ENCODE assay signal across 10 mouse cellular contexts in genomic region chr7:112426811-112427210, GRCm38 (mm10). TPM values are rescaled to one million over a fixed set of nuclear protein-coding genes. Genes with fewer than 3 reads are reported as not detected.
DNase-seq lines count a peak whose midpoint lies in the region; ATAC-seq and TF ChIP-seq lines count a peak whose summit lies in the region.
"Had no signal": no experiment of that assay in that cellular context is flagged by ENCODE, and none has a peak within 500 bp of the region (broad histone marks: within the 10 kb centered on the region; RNA-seq: fewer than 3 reads in every experiment).

No protein-coding gene starts in this region.

- no peak for ATAC-seq in kidney, postnatal 0 days (replicated peaks; ENCODE audit: low FRiP score, low read depth)
- ATAC-seq in embryonic facial prominence, embryonic 13.5 days (ENCODE audit: insufficient number of reproducible peaks, insufficient read depth, low FRiP score, low TSS enrichment, low read depth): no peak
- no peak for ATAC-seq in limb, embryonic 14.5 days (ENCODE audit: low FRiP score, low read depth)

- no peaks in the 10 kb centered on the region for H3K9me3 ChIP-seq in kidney, postnatal 0 days (replicated peaks; ENCODE audit: low read length)
- H3K9me3 ChIP-seq in embryonic facial prominence, embryonic 13.5 days: peaks cover 3% of the 10 kb centered on the region; the same call in 1 of the 2 replicates
- no peaks in the 10 kb centered on the region for H3K9me3 ChIP-seq in limb, embryonic 14.5 days (ENCODE audit: control insufficient read depth, low read length)

- WGBS in kidney, postnatal 0 days: 49% methylated on average over 5 of the region's 5 CpGs
- 37% methylated on average over 5 of the region's 5 CpGs for WGBS in embryonic facial prominence, embryonic 13.5 days
- 47% methylated on average over 5 of the region's 5 CpGs for WGBS in limb, embryonic 14.5 days

- peak; percentile 23 for DNase-seq in embryo, embryonic 9.5 days (ENCODE audit: extremely low spot score)
- no peak for DNase-seq in embryo, embryonic 11 days
- peak; percentile 71 for DNase-seq in kidney, postnatal 0 days (ENCODE audit: low spot score)
- DNase-seq in kidney, adult 11 months: no peak
- no peak for DNase-seq in limb, embryonic 14.5 days (ENCODE audit: low spot score)
- no peak for DNase-seq in retina, embryonic 14.5 days (ENCODE audit: low spot score)
- DNase-seq in urinary bladder, postnatal 4 days (ENCODE audit: low spot score in 2 of 2): no peak
- DNase-seq: thymus, postnatal 4 days had no signal

- peak overlapping the region; percentile 99 for H3K27ac ChIP-seq in kidney, postnatal 0 days
- H3K27ac ChIP-seq in embryonic facial prominence, embryonic 13.5 days: peak overlapping the region; percentile 99
- H3K27ac ChIP-seq in limb, embryonic 14.5 days (replicated peaks; ENCODE audit: low read depth, low read length): no peak overlapping the region; the same call in 1 of the 2 replicates

- no peaks in the 10 kb centered on the region for H3K27me3 ChIP-seq in kidney, postnatal 0 days (ENCODE audit: insufficient read depth, low read length)
- H3K27me3 ChIP-seq in embryonic facial prominence, embryonic 13.5 days: no peaks in the 10 kb centered on the region
- no peaks in the 10 kb centered on the region for H3K27me3 ChIP-seq in limb, embryonic 14.5 days (ENCODE audit: control insufficient read depth, insufficient read depth, low read length)
- H3K27me3 ChIP-seq: Patski had no signal

- H3K4me1 ChIP-seq in kidney, postnatal 0 days (replicated peaks; ENCODE audit: insufficient read depth, low read length): peaks cover 19% of the 10 kb centered on the region
- peaks cover 33% of the 10 kb centered on the region for H3K4me1 ChIP-seq in embryonic facial prominence, embryonic 13.5 days
- peaks cover 13% of the 10 kb centered on the region; the same call in 1 of the 2 replicates for H3K4me1 ChIP-seq in limb, embryonic 14.5 days (ENCODE audit: control insufficient read depth, insufficient read depth, low read length)

- no peak for TF ChIP-seq CTCF in kidney, postnatal 0 days (IDR thresholded peaks at IDR 0.05; ENCODE audit: low read depth)

- H3K4me3 ChIP-seq in kidney, postnatal 0 days (replicated peaks; ENCODE audit: low read depth, low read length): peak overlapping the region; percentile 86; the same call in 1 of the 2 replicates
- peak overlapping the region; percentile 78 for H3K4me3 ChIP-seq in embryonic facial prominence, embryonic 13.5 days
- H3K4me3 ChIP-seq in limb, embryonic 14.5 days (replicated peaks; ENCODE audit: low read length): peak overlapping the region; percentile 58; the same call in 1 of the 2 replicates

- no peaks in the 10 kb centered on the region for H3K36me3 ChIP-seq in kidney, postnatal 0 days (ENCODE audit: insufficient read depth, low read length)
- no peaks in the 10 kb centered on the region for H3K36me3 ChIP-seq in embryonic facial prominence, embryonic 13.5 days
- H3K36me3 ChIP-seq in limb, embryonic 14.5 days (ENCODE audit: control insufficient read depth, insufficient read depth, low read length): no peaks in the 10 kb centered on the region

- peak overlapping the region; percentile 83 for H3K4me2 ChIP-seq in kidney, postnatal 0 days (ENCODE audit: low read length)
- H3K4me2 ChIP-seq in embryonic facial prominence, embryonic 13.5 days: peak overlapping the region; percentile 79
- H3K4me2 ChIP-seq in limb, embryonic 14.5 days (replicated peaks; ENCODE audit: low read depth, low read length, severe bottlenecking): peak overlapping the region; percentile 65

- peak overlapping the region; percentile 98; the same call in 1 of the 2 replicates for H3K9ac ChIP-seq in kidney, postnatal 0 days (ENCODE audit: low read depth, low read length)
- H3K9ac ChIP-seq in embryonic facial prominence, embryonic 13.5 days: no peak overlapping the region
- H3K9ac ChIP-seq in limb, embryonic 14.5 days (ENCODE audit: low read depth, low read length, severe bottlenecking): peak overlapping the region; percentile 29; the same call in 1 of the 2 replicates

- no peak for TF ChIP-seq POLR2A in limb, embryonic 14.5 days (IDR thresholded peaks at IDR 0.05; ENCODE audit: borderline replicate concordance, extremely low read depth, insufficient read depth, insufficient read length)

RNA-seq across cellular contexts. Expression of gene Parva, which starts 0.5 kb away (rescaled TPM):
- 80.2 and 93.0 TPM in 2 replicates for polyA plus RNA-seq in kidney, postnatal 0 days (2015; fragmentation: Nextera tagmentation; extraction: Ambion mirVana)
- 89.1 and 104 TPM in 2 replicates for polyA plus RNA-seq in embryonic facial prominence, embryonic 13.5 days (2015; fragmentation: Nextera tagmentation; extraction: Ambion mirVana)
- polyA plus RNA-seq in limb, embryonic 14.5 days (2012; rRNA removed): 82.2 and 82.3 TPM in 2 replicates
- polyA plus RNA-seq in limb, embryonic 14.5 days (2014; fragmentation: Nextera tagmentation; extraction: Ambion mirVana): 88.8 and 96.9 TPM in 2 replicates

Comparison
In these comparisons a context has a peak if more than half of its experiments do, and no peak if none do; other contexts are left out.
1. DNase-seq: peak in embryo, embryonic 9.5 days (single experiment) and kidney, postnatal 0 days (single experiment); none in embryo, embryonic 11 days (single experiment), kidney, adult 11 months (single experiment), limb, embryonic 14.5 days (single experiment), retina, embryonic 14.5 days (single experiment) and urinary bladder, postnatal 4 days (0 of 2).
2. Peak in every context shown above with its lines, with median percentiles within 50 percentile points of each other: H3K4me2 ChIP-seq and H3K4me3 ChIP-seq.